Mouse (Mus musculus) R1 (cell line): Measurements from ENCODE around the gene Inafm1.
"Not testable (repeated sequence)": the region's sequence is repeated elsewhere in the genome, so short reads cannot be mapped to it uniquely, and the experiment has no call there.

Experiments
- DNase-seq: peaks from one replicate; pipeline ENCODE4 v3.0.0-alpha.2; 2018; ENCODE audit warnings: low read depth, low spot score

Gene Inafm1

GRCm38 (mm10) chr7:16273081-16273765 lies at the start of gene Inafm1:
TSS of gene Inafm1 (minus strand) at chr7:16273617.
- peak; percentile 97 for DNase-seq

DNA sequence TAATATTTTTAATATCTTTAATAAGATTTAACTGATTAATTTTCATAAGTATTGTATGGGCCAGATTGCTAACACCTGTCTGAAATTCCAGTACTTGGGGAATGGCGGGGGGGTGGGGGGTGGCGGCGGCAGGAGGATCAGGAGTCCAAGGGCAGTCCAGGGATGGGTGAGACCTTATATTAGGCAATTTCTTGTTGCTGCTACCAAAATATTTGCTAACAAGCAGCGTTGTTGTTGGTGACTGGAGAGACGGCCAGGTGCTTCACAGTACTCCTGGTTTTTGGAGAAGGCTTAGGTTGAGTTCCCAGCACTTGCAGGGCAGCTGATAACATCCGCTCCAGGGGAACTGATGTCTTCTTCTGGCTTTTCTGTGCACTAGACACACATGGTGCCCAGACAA lies 47.1 kb upstream of the Inafm1 start:
- DNase-seq = no peak

GRCm38 (mm10) chr7:16319216-16319615 lies 45.8 kb upstream of the Inafm1 start:
- no peak for DNase-seq

DNA sequence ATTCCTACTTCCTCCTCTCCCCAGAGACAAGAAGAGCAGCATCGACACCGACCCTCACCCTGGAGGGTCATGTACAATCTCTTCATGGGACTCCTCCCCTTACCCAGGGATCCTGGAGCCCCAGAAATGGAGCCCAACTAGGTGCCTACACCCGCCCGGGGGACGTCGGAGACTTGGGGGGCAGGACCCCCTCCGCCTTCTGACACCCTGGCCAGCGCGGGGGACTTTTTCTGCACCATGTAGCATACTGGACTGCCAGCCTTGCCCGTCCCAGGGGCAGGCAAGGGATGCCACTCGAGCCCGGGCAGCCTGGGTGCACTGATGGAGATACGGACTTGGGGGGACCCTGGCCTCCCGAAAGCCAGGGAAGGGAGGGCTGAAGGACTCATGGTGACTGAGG lies 43.7 kb upstream of the Inafm1 start:
- DNase-seq = no peak

DNA sequence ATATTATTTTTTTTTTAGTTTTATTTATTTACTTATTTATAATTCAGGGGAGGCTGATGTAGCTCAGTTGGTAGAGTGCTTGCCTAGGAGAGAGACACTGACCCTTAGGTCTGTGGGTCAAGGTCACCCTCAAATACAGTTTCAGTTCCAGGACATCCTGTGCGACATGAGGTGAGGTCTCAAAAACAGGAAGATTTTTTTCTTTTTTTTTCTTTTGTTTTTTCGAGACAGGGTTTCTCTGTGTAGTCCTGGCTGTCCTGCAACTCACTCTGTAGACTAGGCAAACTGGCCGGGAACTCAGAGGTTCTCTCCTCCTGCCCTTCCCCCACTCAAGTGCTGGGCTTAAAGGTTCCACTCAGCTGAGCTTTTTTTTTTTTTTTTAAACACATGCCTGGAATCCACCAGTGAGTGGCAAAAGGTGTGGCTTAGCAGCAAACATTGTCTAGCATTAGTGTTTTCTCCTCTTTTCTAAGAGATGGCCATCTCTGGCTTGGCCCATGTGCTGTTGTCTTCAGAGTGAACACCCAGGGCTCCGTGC lies 41.9 kb upstream of the Inafm1 start:
- DNase-seq = peak; percentile 38

DNA sequence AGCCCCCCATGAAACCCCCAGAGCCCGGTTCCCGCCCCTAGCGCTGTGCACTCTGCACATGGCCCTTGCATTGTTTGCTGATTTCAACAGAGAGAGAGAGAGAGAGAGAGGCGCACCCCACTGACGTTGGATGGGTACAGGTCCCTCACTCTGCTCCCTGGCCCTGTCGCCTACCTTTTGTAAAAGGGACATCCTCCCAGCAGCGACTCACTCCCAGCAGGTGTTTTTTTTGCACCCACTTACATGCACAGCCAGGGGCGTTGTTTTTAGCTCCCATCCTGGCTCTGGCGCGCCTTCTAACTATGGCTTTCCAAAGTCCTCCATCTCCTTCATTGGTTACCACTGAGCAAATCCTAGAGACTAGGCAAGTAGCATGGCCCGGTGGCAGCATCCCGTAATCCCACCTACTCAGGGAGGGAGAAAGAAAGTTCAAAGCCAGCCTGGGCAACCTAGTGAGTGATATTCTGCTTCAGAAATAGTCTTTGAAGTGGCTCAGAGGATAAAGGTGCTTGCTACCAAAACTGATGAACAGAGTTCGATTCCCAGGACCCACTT lies 40.9 kb upstream of the Inafm1 start:
- peak; percentile 64 for DNase-seq

- peak; percentile 79 for DNase-seq
Measured at GRCm38 (mm10) chr7:16313481-16314220, 40.2 kb upstream of the Inafm1 start.

DNA sequence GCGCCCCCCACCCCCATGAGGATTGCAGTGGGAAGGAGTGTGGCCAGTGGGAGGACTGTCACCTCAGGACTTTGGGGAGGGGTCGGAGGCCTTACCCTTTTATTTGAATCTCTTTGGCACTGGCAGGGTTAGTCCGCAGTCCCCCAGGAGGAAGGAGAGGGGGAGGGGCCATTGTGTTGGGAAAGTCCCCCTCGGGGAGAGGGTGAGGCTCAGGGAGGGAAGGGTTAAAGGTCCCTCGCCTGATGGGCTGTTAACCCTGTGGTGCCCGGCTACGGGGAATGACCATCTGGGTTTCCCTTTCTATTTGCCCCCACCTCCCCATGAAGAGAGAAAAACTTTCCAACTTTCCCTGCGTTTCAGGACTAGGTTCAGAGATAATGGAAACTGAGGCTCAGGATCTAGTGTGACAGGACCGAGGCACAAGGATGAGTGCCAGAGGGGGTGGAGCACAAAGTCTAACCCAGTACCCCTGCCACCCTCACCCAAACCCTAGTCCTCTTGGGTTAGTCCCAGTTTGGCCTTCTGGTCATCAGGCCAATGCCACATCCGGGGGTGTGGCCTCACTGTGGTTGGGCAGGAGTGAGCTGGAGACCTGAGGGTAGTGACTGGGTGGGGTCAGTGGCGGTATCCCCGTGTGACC lies 39.4 kb upstream of the Inafm1 start:
- peak; percentile 48 for DNase-seq

- no peak for DNase-seq
Measured at GRCm38 (mm10) chr7:16312011-16312671, 38.7 kb upstream of the Inafm1 start.

DNA sequence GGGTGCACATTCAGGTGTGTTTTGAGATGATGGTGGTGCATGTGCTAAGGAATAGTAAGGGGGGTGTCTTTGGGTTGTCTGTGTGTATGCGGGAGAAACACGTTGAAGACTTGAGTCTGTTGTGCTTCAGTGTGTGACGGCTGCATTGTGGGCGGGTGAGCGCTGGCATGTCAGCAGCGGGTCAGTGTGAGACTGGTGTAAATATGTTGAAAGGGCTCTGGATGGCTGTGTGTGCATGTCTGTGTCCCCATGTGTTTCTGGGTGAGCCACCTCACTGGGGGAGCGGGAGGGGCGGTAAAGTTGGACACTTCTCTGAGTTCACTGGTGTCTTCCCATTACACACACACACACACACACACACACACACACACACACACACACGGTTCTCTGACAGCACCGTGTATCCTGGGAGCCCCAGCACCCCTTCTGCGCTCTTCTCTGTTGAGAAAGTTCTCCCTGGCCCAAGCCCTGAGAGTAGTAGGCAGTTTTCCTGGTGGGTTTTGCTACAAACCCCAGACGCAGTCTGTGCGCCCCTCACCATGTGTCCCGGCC lies 38.1 kb upstream of the Inafm1 start:
- DNase-seq = no peak

GRCm38 (mm10) chr7:16310521-16311452 lies 37.4 kb upstream of the Inafm1 start:
- DNase-seq = peak; percentile 45

- DNase-seq = peak; percentile 92
Measured at GRCm38 (mm10) chr7:16310020-16310520, 36.7 kb upstream of the Inafm1 start.

- peak; percentile 89 for DNase-seq
Measured at GRCm38 (mm10) chr7:16309318-16310019, 36.1 kb upstream of the Inafm1 start.

DNA sequence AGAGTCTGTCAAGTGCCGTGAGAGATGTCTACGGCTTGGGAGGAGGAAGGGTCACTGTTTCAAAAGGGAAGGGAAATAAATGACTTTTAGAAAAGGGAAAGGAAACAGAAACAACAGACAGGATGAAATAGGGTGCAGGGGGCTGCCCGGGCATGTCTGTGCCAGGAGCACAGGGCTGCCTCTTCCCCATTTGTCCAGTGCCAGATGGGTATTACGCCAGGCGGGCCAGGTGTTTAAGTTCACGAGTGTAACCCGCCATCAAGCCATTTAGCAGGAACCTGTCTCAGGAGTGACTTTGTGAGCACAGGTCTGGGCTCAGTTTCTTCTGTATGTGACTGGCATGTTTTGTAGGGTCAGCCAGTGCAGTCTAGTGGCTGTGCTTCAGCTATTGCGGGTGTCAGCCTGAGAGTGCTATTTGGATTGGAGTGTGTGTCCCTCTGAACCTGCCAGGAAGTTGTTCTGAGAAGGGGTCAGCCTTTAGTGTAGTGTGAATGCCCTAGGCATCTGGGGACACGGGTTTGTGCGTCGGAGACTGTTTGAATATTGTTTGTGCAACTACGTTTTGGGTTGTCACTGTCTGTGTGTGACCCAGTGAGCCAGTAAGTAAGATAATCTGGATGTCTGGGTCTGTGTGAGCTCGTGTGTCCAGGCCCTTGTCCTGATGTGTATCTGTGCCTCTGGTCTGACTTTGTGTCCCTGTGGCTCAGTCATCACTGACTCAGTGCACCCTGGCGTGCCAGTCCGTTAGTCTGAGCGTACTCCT lies 35.3 kb upstream of the Inafm1 start:
- peak; percentile 63 for DNase-seq

DNA sequence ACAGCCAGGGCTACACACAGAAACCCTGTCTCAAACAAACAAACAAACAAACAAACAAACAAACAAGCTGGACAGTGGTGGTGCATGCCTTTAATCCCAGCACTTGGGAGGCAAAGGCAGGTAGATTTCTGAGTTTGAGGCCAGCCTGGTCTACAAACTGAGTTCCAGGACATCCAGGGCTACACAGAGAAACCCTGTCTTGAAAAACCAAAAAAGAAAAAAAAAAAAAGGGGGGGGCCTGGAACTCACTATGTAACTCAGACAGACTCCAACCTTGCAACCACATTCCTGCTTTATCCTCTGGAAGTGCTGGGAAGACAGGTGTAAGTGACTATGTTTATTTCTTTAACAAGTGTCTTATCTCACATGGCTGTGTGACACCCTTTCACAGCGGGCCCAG lies 34.7 kb upstream of the Inafm1 start, which contains the start of gene Bbc3:
Bbc3 (plus strand) TSS at position 301 of the 400 bp plus-strand sequence.
- not testable (repeated sequence) for DNase-seq

- DNase-seq = not testable (repeated sequence)
Measured at GRCm38 (mm10) chr7:16307141-16307540, 33.7 kb upstream of the Inafm1 start.

GRCm38 (mm10) chr7:16299419-16300035 lies 26.1 kb upstream of the Inafm1 start:
- DNase-seq = peak; percentile 74

DNA sequence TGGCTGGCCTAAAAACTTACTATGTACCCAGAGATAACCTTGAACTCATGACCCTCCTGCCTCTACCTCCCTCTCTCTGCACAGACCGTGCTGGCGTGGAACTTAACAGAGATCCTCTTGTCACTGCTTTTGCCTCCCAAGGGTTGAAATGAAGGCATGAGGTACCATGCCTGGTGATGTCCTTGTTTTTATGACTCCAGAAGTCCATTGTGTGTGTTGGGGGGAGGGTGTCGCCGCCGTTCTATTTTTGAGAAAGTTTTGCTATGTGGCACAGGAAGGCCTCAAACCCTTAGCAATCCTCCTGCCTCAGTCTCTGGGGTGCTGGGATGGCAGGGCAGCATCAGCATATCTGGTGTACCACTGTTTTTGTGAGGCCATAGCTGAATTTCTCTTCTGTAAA lies 25.5 kb upstream of the Inafm1 start:
- no peak for DNase-seq
